Mouse (Mus musculus): ENCODE measurements at regions not wholly inside any gene's neighbourhood (a gene's known extent, or its start where the extent isn't known, plus 50 kb on each side); places are given as distances from the start of the nearest gene placed in this dataset.
A peak's percentile ranks its signal among the peaks of the same experiment; 100 is the strongest.
"Not testable (repeated sequence)": the region's sequence is repeated elsewhere in the genome, so short reads cannot be mapped to it uniquely, and the experiment has no call there.

DNA sequence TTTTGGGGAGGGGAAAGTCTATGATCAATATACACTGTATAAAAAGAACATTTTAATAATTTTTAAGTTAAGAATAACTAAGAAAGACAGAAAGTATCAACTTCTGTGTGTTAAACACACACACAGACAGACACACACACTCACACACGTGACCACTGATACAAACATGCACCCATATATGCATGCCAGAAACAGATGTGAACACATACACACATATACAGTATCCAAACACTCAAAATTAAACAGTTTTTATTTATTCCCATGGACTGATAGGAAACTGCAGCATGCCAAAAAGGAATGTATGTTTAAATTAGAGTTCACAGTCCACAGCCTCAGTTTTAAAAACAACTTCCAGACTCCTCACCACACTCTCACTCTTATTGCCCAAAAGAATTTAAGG lies 203.4 kb upstream of the Tbl1x start:
- no peak for DNase-seq (ENCODE audit: extremely low spot score in 1 of 2, low spot score in 1 of 2)

DNA sequence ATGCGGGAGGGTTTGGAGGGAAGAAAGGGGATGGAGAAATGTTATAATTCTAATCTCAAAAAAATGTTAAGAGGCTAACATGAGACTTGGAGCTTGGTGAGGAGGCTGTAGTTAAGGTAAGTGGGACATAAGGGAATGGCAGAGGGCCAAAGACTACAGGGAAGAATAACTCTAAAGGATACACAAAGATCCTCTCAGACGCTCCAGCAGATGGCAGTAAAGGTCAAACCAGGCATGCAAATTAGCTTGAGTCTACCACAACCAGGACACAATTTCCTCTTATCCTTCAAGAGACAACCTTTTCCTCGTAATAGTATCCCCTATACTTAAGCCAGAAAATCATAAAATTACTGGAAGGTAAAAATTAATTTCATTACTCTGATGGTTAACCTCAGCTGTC lies 196.4 kb upstream of the Tbl1x start:
- peak in 1 of 2 experiments; percentile 32 for DNase-seq (ENCODE audit: extremely low spot score in 1 of 2, low spot score in 1 of 2)

DNA sequence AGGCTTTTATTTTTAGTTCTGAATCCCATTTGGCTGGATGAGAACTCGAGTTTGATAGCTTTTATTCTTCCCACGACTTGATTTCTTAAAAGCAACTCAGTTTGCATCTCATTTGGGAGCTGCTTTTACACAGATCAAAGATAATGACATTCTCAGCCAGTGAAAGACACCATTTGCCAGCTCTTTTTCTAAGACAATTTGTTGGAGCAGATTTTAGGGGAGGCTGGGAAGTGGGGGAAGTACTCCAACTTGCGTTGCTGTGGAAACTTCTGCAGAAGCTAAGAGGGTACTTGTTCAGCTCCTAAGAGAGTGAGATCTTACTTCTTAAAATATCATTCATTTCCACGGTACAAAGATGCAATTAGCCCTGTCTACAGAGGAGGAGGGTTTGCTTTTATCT lies 187.2 kb upstream of the Tbl1x start:
- no peak for DNase-seq (ENCODE audit: extremely low spot score in 1 of 2, low spot score in 1 of 2)

DNA sequence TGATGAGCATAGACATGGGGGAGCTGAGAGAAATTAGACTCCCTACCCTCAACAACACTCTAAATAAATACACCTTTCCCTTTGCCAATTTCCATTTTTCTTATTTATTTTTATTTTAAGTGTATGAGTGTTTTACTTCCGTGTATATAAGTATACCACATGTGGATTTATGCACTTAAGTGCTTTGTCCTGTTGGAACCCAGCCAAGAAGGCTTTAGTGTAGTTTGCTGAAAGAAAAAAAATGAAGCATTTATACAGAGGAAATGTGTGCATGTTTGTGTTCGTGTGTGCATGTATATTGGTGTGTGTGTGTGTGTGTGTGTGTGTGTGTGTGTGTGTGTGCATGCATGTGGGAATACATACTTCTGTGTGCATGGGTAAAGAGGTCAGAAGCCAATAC lies 157.6 kb upstream of the Tbl1x start:
- DNase-seq (ENCODE audit: extremely low spot score in 1 of 2, low spot score in 1 of 2): no peak

DNA sequence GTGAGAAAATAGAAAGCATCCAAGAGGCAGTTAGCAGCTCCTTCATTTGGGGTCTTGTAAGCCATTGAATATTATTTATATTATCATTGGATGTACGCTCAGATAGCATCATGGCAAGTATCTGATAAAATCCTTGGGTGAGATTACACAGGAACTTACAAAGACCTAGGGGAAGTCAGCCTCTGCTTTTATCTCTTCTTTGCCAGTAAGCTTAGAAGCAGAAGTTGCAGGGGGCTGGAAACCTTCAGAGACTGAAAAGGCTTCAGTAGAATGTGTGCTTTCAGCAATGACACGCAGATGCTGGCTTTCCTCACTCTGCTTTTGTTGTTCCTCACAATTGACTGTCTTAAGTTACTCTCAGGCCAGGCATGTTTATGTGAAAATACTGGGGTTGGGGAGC lies 150.3 kb upstream of the Tbl1x start:
- no peak for DNase-seq (ENCODE audit: extremely low spot score in 1 of 2, low spot score in 1 of 2)

DNA sequence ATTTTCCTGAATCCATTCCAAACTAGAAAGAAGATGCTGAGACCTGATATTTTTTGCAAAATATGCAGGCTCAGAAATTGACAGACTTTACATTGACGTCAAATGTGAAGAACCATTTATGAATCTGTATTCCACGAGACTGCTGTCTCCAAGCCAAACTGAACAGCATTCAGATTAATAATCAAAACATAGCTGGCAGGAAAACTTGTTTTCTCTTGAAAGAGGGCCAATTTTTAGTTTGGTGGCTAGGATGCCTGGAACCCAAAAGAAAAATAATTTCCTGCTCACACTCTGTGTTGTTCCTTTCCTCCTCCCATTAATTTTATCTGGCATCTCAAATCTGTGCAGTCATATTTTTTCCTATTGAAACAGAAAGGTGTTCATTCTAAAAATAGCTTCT lies 149.7 kb upstream of the Tbl1x start:
- no peak for DNase-seq (ENCODE audit: extremely low spot score in 1 of 2, low spot score in 1 of 2)

DNA sequence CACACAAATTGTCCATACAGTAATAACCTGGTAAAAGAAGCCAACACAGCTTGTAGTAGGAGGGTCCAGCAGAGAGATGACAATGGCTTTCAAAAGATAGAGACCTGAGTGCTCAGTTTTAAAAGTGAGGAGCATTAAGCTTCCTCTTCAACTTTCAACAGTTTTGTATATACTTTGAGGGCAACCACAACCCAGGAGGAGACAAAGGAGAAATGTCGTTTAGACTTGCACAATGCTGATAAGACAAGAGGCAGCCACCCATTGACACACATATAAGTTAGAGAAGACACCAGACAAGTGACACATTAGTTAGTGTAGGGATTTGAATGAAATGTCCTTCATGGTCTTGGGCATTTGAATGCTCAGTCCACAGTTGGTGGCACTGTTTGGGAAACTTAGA lies 147.2 kb upstream of the Tbl1x start:
- DNase-seq (ENCODE audit: extremely low spot score in 1 of 2, low spot score in 1 of 2): no peak

DNA sequence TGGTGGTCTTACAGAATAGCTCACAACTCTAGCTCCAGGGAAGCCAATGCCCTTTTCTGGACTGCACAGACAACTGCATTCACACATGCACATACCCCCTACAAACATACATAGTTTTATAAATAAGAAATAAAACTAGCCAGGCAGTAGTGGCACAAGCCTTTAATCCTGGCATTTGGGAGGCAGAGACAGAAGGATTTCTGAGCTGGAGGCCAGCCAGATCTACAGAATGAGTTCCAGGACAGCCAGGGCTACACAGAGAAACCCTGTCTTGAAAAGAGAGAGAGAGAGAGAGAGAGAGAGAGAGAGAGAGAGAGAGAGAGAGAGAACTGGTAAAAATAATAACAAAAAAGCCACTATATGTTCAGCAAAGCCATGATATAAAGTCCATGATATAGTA lies 143.5 kb upstream of the Tbl1x start:
- DNase-seq (ENCODE audit: extremely low spot score in 1 of 2, low spot score in 1 of 2): no peak

DNA sequence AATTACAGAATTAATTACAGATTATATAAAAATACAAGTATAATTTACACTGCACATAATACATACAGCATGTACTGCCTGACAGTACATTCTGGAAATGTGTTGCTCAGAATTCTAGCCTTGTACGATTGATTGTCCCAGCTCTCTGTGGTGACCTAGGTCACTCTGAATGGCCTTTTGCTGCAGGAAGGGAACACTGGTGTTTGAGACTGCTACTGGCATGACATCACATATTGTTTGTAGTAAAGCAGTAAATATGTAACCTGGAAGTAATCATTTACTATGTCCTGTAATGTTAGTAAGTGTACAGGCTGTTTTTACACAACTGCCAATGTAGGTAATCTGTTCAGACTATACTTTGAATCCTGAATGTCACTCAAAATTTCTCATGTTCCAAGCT lies 123.5 kb upstream of the Tbl1x start:
- no peak for DNase-seq (ENCODE audit: extremely low spot score in 1 of 2, low spot score in 1 of 2)

DNA sequence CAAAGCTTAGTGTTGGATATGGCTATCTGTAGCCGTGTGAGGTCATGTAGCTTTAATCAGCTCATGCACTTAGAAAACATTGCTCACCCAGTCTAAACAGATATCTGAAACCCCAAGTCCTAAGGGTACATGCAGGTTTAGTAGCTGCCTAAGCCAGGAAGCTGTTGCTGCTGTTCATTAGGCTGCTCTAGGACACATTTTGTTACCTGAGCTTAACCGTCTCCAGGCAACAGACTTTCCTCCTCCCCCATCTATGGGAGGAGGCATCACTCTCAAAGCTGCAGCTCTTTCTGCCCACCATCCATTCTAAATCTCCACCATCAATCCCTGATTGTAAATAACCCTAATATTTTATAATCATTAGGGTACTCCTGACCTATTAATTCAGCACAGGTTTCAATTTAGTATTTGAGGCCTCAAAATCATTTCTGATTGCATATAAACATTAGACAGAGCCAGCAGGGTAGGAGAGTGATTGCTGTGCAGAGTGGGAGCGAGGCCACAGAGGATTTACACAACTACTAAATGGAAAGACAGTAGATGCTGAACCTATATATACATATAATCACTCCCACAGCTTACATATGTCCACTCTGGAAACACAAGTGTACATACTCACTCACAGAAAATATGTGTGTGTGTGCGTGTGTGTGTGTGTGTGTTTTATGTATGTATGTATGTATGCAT lies 118.9 kb upstream of the Tbl1x start:
- no peak for DNase-seq (ENCODE audit: extremely low spot score in 1 of 2, low spot score in 1 of 2)

DNA sequence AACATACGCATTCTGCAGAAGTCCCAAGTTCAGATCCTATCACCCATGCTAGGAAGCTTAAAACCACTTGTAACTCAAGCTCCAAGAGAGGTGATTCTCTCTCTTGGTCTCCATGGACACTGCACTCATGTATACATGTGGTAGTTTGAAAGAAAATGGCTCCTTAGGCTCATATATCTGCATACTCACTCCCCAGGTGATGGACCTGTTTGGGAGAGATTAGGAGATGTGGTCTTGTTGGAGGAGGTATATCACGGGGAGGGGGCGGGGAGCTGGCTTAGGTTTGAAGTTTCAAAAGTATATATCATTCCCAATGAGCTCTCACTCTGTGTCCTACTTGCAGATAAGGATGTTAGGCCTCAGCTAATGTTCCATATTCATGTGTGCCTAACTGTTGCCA lies 103.9 kb upstream of the Tbl1x start:
- no peak for DNase-seq (ENCODE audit: extremely low spot score in 1 of 2, low spot score in 1 of 2)

DNA sequence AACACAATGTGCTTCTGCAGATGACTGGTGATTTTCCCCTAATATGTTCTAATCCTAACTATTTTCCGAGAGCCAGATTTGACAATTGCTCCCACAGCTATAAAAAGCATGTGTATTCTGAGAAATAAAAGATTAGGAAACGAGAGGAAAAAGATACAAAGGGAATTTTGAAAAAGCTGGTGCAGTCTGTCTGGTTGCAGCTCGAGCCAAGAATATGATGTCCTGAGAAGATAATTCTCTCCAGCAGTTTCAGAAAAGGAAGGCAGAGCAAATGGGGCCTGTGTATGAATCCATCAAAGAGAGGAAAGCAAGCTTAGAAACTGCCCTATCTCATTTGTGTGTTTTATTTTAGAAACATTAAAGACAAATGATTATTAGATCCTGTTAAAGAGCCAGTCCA lies 102.9 kb upstream of the Tbl1x start:
- DNase-seq (ENCODE audit: extremely low spot score in 1 of 2, low spot score in 1 of 2): no peak

DNA sequence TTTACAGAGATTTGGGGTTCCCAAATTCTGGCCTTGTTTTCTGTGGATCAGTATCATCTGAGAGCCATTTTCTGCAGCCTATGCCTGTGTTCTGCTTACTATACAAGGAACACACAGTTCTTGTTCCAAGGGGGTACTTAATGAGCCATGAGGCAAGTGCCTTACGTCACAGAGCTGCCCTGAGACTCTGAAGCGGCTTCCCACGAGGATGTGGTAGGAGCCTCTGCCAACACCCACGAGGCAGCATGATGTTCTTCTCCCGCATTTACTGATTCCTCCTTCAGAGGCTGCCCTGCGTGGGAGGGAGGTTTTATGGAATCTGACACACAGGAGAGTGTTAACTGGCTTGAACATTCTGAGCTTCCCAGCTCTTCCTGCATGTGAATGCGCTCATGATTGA lies 101.4 kb upstream of the Tbl1x start:
- DNase-seq (ENCODE audit: extremely low spot score in 1 of 2, low spot score in 1 of 2): no peak

DNA sequence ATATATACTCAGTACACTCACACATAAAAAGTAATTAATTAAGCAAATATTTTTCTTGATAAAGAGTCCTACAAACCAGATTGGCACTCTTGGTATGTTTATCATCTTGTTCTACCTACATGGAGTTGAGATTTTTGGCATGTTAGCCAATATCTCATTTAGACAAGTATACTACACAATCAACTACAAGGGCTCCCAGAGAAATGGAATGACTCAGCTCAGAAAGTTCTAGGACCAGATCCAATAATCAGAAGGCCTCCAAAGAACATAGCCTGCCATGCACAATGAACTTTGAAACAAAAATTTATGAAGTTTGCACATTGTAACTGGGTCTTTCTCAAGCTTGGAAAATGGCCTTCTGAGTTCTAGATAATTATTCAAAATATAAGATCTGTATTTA lies 100.0 kb upstream of the Tbl1x start:
- no peak for DNase-seq (ENCODE audit: extremely low spot score in 1 of 2, low spot score in 1 of 2)

DNA sequence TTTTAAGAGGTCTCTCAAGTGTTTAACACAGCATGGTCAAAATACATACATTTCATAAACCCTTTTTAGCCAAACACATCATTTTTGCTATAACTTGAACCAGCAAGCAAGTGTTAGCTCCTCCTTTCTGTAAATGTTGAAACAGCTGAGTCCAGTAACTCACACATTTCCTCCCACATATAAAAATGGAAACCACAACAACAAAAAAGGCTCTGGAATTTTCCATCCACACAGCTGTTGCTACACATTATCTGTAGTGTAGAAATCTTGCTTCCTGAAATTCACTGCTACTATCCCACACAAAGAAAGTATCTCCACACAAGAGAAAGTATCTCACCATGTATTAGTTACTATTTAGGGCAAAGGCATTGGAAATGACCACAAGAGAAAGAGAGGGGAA lies 96.7 kb upstream of the Tbl1x start:
- DNase-seq (ENCODE audit: extremely low spot score in 1 of 2, low spot score in 1 of 2): no peak

DNA sequence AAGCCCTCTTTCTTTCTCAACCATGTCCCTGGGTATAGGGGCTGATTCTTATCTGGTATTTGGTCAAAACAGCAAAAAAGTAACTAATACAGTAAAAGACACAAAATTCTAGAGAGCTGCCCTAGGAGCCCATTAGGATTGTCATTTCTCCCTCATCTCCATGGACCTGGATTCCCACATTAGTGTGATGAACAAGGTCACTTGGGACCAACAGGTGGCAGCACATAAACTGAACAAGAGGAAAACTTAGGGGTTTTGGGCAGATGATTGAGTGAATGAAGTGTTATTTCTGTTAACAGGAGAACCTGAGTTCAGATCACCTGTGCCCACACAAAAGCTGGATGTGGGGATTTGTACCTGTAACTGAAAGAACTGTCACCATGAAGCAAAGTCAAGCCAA lies 93.0 kb upstream of the Tbl1x start:
- no peak for DNase-seq (ENCODE audit: extremely low spot score in 1 of 2, low spot score in 1 of 2)

DNA sequence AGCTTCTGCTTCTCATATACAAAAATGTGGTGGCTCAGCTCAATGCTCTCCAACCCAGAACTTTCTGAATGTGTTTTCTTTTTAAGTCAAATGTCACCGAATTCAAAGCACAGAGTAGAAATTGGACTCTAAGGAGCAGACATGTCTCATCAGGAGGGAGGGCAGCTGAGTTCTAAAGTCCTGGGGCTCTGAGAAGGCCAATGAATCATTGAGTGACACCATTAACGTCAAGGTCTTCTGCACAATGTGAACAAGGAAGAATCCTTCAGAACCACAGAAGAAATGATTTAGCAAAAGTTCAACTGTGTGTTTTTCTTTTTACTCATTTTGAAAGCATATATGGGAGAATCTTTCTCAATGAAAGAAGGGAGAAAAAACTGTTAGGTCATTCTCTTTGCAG lies 88.6 kb upstream of the Tbl1x start:
- no peak for DNase-seq (ENCODE audit: extremely low spot score in 1 of 2, low spot score in 1 of 2)

DNA sequence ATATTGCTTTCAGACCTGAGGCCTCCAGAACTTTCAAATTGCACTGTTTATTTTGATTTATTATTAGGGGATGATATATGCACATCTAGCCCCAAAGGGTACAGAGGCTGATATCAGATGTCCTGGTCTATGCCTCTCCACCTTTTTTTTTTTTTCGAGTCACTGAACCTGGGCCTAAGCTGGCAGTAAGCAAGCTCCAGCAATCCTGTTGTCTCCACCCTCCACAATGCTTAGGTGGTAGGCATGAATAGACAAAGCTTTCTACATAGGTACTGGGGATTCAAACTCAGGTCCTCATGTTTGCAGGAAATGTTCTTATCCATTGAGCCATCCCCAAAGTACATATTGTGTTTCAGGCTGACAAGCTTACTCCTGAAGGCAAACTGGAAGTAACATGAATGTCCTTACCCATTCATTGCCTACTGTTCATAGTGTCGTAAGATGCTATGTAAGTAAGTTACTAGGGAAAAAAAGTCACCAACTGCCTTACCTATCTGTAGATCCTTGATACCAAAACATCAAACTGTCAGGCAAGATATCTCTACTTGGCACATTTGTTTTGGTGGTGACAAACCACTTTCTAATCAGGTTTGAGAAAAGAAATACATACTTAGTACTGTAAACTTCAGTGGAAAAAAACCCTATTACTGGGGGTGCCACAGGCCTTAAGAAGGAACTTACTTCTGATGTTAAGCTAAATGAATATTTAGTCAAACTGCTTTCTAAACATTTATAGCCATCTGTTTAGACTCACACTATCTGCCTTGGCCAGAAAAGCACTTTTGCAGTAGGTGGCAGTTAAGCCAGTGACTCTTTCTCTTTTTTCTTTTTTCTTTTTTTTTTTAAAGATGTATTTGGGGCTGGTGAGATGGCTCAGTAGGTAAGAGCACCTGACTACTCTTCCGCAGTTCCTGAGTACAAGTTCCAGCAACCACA lies 85.8 kb upstream of the Tbl1x start:
- DNase-seq (ENCODE audit: extremely low spot score in 1 of 2, low spot score in 1 of 2): no peak

DNA sequence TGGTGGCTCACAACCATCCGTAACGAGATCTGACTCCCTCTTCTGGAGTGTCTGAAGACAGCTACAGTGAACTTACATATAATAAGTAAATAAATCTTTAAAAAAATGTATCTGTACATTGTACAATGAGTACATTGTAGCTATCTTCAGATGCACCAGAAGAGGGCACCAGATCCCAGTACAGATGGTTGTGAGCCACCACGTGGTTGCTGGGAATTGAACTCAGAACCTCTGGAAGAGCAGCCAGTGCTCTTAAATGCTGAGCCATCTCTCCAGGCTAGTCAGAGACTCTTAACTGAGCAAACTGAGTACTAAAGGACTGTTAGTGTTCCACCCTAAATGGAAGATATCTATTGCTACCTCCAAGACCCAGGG lies 85.1 kb upstream of the Tbl1x start:
- DNase-seq (ENCODE audit: extremely low spot score in 1 of 2, low spot score in 1 of 2): not testable (repeated sequence)

DNA sequence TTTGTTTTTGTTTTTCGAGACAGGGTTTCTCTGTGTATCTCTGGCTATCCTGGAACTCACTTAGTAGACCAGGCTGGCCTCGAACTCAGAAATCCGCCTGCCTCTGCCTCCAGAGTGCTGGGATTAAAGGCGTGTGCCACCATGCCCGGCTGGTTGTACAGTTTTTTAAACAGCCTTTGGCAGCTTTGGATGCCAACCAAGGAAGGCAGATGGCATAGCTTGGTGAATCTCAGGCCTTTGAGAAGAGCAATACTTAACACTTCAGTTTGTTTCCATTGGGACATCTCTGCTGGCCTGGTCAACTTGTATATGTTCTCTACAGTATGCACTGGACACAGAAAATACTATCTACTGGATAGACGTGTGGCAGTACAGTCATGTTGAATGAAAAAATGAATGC lies 84.0 kb upstream of the Tbl1x start:
- not testable (repeated sequence) for DNase-seq (ENCODE audit: extremely low spot score in 1 of 2, low spot score in 1 of 2)

DNA sequence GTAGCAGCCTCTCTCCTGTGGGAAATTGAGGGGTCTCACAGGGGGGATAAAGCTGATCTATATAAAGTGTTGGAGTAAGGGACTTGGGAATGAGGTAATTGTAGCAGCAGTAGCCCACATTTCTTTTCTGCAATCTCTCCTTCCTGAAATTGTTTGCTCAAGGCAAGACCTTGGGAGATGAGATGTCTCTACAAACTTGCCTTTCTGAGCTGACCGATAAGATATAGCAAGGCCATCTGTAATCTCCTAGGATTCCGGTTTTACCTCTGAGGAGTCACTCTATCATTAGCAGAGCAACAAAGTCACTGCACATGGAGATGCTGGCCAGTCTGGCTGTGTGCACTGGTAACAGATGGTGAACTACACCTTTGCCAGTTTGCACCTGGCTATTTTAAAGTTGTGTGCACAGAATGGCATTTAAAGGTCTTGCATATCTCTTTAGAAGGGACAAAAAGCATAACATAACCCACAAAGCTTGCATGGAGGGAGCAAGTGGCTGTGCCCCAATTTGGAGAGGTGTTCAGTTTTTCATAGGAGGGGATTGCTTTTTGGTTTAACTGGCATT lies 78.7 kb upstream of the Tbl1x start:
- no peak for DNase-seq (ENCODE audit: extremely low spot score in 1 of 2, low spot score in 1 of 2)

All from layer of hippocampus, postnatal 25 days (tissue).